ENCODE assay signal across 14 mouse cellular contexts in the genomic region with DNA sequence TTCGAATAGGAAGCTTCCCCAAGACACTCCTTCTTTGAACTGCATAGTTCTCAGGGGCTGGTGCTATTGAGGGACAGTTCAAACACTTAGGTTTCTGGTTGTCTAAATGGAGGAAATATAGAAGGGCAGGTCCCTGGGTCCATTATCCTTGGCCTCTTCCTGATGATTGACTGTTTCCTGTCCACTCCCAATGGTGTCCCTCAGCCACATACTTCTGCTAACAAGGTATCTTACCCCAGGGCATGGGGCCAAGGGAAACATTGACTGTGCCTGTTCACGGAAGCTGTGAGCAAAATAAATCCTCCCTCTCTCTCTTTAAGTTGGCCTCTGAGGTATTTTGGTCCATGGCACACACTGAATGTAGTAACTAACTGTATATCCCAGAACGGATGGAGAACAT.
DNase-seq lines count a peak whose midpoint lies in the region; ATAC-seq lines count a peak whose summit lies in the region.
"Had no signal": no experiment of that assay in that cellular context is flagged by ENCODE, and none has a peak within 500 bp of the region (broad histone marks: within the 10 kb centered on the region; RNA-seq: fewer than 3 reads in every experiment).

No protein-coding gene starts in this region.

- intact Hi-C loops in heart, postnatal 25 days (cut with DNase I) = no loop called here

- H3K27ac ChIP-seq in heart, embryonic 12.5 days (ENCODE audit: poor library complexity, severe bottlenecking) = no peak overlapping the region
- H3K27ac ChIP-seq: embryonic facial prominence, embryonic 15.5 days; forebrain, embryonic 15.5 days; gastrocnemius, adult 2 months; liver, embryonic 12.5 days; neural tube, embryonic 13.5 days had no signal

- no peaks in the 10 kb centered on the region for H3K27me3 ChIP-seq in heart, embryonic 12.5 days (replicated peaks)
- H3K27me3 ChIP-seq: embryonic facial prominence, embryonic 15.5 days; forebrain, embryonic 15.5 days; liver, embryonic 12.5 days; neural tube, embryonic 13.5 days had no signal

- H3K4me2 ChIP-seq in heart, embryonic 12.5 days = no peak overlapping the region
- H3K4me2 ChIP-seq: embryonic facial prominence, embryonic 15.5 days; forebrain, embryonic 15.5 days; liver, embryonic 12.5 days; neural tube, embryonic 13.5 days had no signal

- H3K9me3 ChIP-seq in heart, embryonic 12.5 days (replicated peaks) = no peaks in the 10 kb centered on the region
- H3K9me3 ChIP-seq: embryonic facial prominence, embryonic 15.5 days; forebrain, embryonic 15.5 days; liver, embryonic 12.5 days; neural tube, embryonic 13.5 days had no signal

- 63% methylated on average over 3 of the region's 3 CpGs for WGBS in heart, embryonic 12.5 days

- H3K4me1 ChIP-seq in heart, embryonic 12.5 days (replicated peaks) = peaks cover 11% of the 10 kb centered on the region
- H3K4me1 ChIP-seq: embryonic facial prominence, embryonic 15.5 days; liver, embryonic 12.5 days had no signal

- ATAC-seq in heart, embryonic 12.5 days (ENCODE audit: insufficient number of reproducible peaks, low FRiP score) = peak; percentile 64; the same call in 1 of the 2 replicates
- ATAC-seq: activated CD4-positive, CD25-positive, alpha-beta regulatory T cell, adult 4 months; forebrain, embryonic 15.5 days; liver, embryonic 12.5 days had no signal

- H3K4me3 ChIP-seq in heart, embryonic 12.5 days = no peak overlapping the region
- H3K4me3 ChIP-seq: embryonic facial prominence, embryonic 15.5 days; forebrain, embryonic 15.5 days; gastrocnemius, adult 2 months; liver, embryonic 12.5 days; neural tube, embryonic 13.5 days had no signal

- no peak overlapping the region for H3K9ac ChIP-seq in heart, embryonic 12.5 days
- H3K9ac ChIP-seq: embryonic facial prominence, embryonic 15.5 days; forebrain, embryonic 15.5 days; liver, embryonic 12.5 days; neural tube, embryonic 13.5 days had no signal

- no peaks in the 10 kb centered on the region for H3K36me3 ChIP-seq in heart, embryonic 12.5 days
- H3K36me3 ChIP-seq: embryonic facial prominence, embryonic 15.5 days; forebrain, embryonic 15.5 days; liver, embryonic 12.5 days; neural tube, embryonic 13.5 days had no signal

- no peak for DNase-seq in heart, postnatal 25 days (ENCODE audit: low spot score)
- DNase-seq in adrenal gland, postnatal 25 days = peak; percentile 9
- DNase-seq in kidney, adult 11 months = peak; percentile 4
- DNase-seq in kidney, postnatal 14 days = peak; percentile 56
- no peak for DNase-seq in left cerebral cortex, adult 11 months (ENCODE audit: low spot score)
- no peak for DNase-seq in embryo, embryonic 10.5 days (ENCODE audit: low spot score)
- DNase-seq: gastrocnemius, adult 2 months; thymus, adult 2 months had no signal

Comparison
In these comparisons a context has a peak if more than half of its experiments do, and no peak if none do; other contexts are left out.
1. DNase-seq: peak in adrenal gland, postnatal 25 days (single experiment), kidney, adult 11 months (single experiment) and kidney, postnatal 14 days (single experiment); none in heart, postnatal 25 days (single experiment), left cerebral cortex, adult 11 months (single experiment) and embryo, embryonic 10.5 days (single experiment).